Mouse (Mus musculus): Measurements from ENCODE around the gene Taok3. TPM values are rescaled to one million over a fixed set of nuclear protein-coding genes. Genes with fewer than 3 reads are reported as not detected.

Gene Taok3
- polyA plus RNA-seq, 2 experiments: 7.4 to 14.3 TPM

DNA sequence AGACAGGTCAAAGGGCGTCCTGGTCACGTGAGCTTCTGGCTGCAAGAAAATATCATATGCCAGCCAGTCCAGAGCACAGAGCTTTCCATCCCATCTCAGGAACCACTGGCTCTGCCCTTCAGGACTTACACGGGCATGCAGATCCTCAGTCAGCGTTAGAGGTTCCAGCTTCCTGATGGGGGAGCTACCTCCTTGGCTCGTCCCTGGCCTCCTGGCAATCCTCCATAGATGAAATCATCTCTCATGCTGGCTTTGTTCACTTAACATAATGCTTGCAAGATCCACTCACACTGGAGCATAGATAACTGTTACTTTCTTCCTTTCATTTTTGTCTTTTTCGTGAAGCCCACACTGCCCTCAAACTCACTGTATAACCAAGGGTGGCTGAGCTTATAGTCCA is 72.1 kb downstream of the Taok3 start:
- Histone ChIP-seq H3K27me3 (ENCODE audit: control insufficient read depth, insufficient read depth, low read length) (no peaks in the 10 kb centered on the region), H3K36me3 (ENCODE audit: control insufficient read depth, insufficient read depth, low read length) (no peaks in the 10 kb centered on the region), H3K9me3 (ENCODE audit: control insufficient read depth, low read length) (no peaks in the 10 kb centered on the region), H3K27ac (replicated peaks; ENCODE audit: low read depth, low read length) (no peak overlapping the region), H3K4me1 (ENCODE audit: control insufficient read depth, insufficient read depth, low read length) (no peaks in the 10 kb centered on the region), H3K4me3 (replicated peaks; ENCODE audit: low read length) (no peak overlapping the region), H3K9ac (ENCODE audit: low read depth, low read length, severe bottlenecking) (no peak overlapping the region), H3K4me2 (replicated peaks; ENCODE audit: low read depth, low read length, severe bottlenecking) (no peak overlapping the region)
- ATAC-seq (ENCODE audit: low FRiP score, low read depth): no peak
- 88% methylated on average over 6 of the region's 6 CpGs for WGBS
- DNase-seq (ENCODE audit: low spot score): no peak
- no peak for TF ChIP-seq POLR2A (IDR thresholded peaks at IDR 0.05; ENCODE audit: borderline replicate concordance, extremely low read depth, insufficient read depth, insufficient read length)

DNA sequence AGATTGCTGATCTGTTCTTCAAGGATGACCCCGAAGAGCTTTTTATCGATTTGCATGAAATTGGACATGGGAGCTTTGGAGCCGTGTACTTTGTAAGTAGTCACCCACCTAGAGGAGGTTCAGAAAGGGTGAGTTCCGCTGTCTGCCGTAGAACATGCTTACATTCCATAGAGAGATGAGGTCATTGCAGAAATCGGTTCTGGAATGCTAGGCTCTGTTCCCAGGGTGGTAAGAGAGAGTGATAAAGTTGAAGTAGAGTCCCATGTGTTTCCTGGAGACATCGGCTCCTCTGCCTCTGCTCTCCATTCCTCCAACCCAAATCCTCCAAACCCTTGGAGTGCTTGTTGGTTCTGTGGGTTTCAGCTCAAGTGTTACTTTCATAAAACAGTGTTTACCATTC is 73.8 kb downstream of the Taok3 start:
- no peak overlapping the region for H3K9ac ChIP-seq (ENCODE audit: low read depth, low read length, severe bottlenecking)
- no peak for DNase-seq (ENCODE audit: low spot score)

DNA sequence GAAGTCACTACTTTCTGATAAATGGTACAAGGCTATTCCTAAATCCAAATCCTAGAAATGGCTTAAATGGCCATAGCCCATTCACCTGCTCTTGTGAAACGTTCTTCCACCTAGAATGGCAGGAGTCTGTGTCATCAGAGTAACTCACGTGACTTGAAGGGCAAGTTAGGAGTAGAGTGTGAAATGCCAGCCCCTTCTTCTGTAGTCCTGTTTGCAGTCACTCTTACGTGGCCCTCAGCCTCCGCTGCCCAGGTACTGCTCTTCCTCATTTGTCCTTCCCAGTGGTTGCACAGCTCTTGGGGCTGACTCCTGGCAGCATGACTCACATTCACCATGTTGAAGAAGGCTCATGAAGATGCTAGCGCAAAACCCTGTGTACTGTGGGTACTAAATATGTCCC is 74.7 kb downstream of the Taok3 start:
- H3K27ac ChIP-seq (replicated peaks; ENCODE audit: low read depth, low read length): no peak overlapping the region

More for the DNA sequence above, 73.8 kb downstream of the Taok3 start:
- no peak for ATAC-seq (ENCODE audit: low FRiP score, low read depth)
- 85% methylated on average over 7 of the region's 7 CpGs for WGBS
- Histone ChIP-seq H3K36me3 (ENCODE audit: control insufficient read depth, insufficient read depth, low read length) (no peaks in the 10 kb centered on the region), H3K4me3 (replicated peaks; ENCODE audit: low read length) (no peak overlapping the region), H3K27ac (replicated peaks; ENCODE audit: low read depth, low read length) (no peak overlapping the region), H3K4me1 (ENCODE audit: control insufficient read depth, insufficient read depth, low read length) (no peaks in the 10 kb centered on the region), H3K9me3 (ENCODE audit: control insufficient read depth, low read length) (no peaks in the 10 kb centered on the region), H3K27me3 (ENCODE audit: control insufficient read depth, insufficient read depth, low read length) (no peaks in the 10 kb centered on the region), H3K4me2 (replicated peaks; ENCODE audit: low read depth, low read length, severe bottlenecking) (no peak overlapping the region)
- no peak for TF ChIP-seq POLR2A (IDR thresholded peaks at IDR 0.05; ENCODE audit: borderline replicate concordance, extremely low read depth, insufficient read depth, insufficient read length)

DNA sequence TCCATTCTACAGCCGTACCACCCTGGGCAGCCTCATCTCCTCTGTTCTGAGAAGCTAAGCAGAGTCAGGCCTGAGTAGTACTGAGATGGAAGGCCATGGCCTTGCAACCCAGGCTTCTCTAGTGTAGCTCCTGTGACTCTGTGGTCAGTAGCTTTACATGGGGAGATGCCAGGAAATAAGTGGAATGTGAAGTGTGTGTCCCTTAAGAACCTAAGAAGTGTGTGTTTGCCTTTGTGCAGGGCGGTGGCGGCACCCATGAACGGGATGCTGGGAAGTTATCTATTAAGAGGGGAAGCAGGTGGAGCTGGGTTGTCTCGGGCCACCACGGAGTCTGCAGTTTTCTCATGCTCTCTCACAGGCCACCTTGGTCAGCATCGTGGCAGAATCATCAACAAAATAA is 76.6 kb downstream of the Taok3 start:
- H3K36me3 ChIP-seq (ENCODE audit: control insufficient read depth, insufficient read depth, low read length): no peaks in the 10 kb centered on the region
- no peak for TF ChIP-seq POLR2A (IDR thresholded peaks at IDR 0.05; ENCODE audit: borderline replicate concordance, extremely low read depth, insufficient read depth, insufficient read length)

More for the DNA sequence above, 74.7 kb downstream of the Taok3 start:
- Histone ChIP-seq H3K4me2 (replicated peaks; ENCODE audit: low read depth, low read length, severe bottlenecking) (no peak overlapping the region), H3K9ac (ENCODE audit: low read depth, low read length, severe bottlenecking) (no peak overlapping the region), H3K4me1 (ENCODE audit: control insufficient read depth, insufficient read depth, low read length) (no peaks in the 10 kb centered on the region), H3K27me3 (ENCODE audit: control insufficient read depth, insufficient read depth, low read length) (no peaks in the 10 kb centered on the region), H3K9me3 (ENCODE audit: control insufficient read depth, low read length) (no peaks in the 10 kb centered on the region), H3K36me3 (ENCODE audit: control insufficient read depth, insufficient read depth, low read length) (no peaks in the 10 kb centered on the region), H3K4me3 (replicated peaks; ENCODE audit: low read length) (no peak overlapping the region)
- no peak for ATAC-seq (ENCODE audit: low FRiP score, low read depth)
- DNase-seq (ENCODE audit: low spot score): no peak
- 92% methylated on average over 5 of the region's 5 CpGs for WGBS
- TF ChIP-seq POLR2A (IDR thresholded peaks at IDR 0.05; ENCODE audit: borderline replicate concordance, extremely low read depth, insufficient read depth, insufficient read length): no peak

DNA sequence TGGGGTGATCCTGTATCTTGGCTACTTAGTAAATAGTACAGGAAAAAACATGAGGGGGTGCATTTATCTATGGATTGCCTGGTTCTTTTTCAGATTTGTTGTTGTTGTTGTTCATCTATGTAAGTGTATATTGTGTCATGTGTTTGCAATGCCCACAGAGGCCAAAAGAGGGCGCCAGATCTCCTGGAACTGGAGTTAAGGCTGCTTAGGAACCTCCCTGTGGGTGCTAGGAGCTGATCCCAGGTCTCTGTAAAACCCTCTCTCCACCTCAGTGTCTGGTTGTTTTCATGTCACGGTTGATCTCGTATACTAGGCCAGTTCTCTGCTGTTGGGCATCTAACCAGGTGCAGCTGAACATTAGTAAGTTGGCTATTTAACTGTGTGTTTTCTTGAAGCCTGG is 78.5 kb downstream of the Taok3 start:
- DNase-seq (ENCODE audit: low spot score) (no peak), ATAC-seq (ENCODE audit: low FRiP score, low read depth) (no peak)
- Histone ChIP-seq H3K4me2 (replicated peaks; ENCODE audit: low read depth, low read length, severe bottlenecking) (no peak overlapping the region), H3K9me3 (ENCODE audit: control insufficient read depth, low read length) (no peaks in the 10 kb centered on the region), H3K36me3 (ENCODE audit: control insufficient read depth, insufficient read depth, low read length) (no peaks in the 10 kb centered on the region), H3K4me1 (ENCODE audit: control insufficient read depth, insufficient read depth, low read length) (no peaks in the 10 kb centered on the region), H3K4me3 (replicated peaks; ENCODE audit: low read length) (no peak overlapping the region), H3K27ac (replicated peaks; ENCODE audit: low read depth, low read length) (no peak overlapping the region), H3K27me3 (ENCODE audit: control insufficient read depth, insufficient read depth, low read length) (no peaks in the 10 kb centered on the region), H3K9ac (ENCODE audit: low read depth, low read length, severe bottlenecking) (no peak overlapping the region)
- WGBS: 73% methylated on average over 3 of the region's 3 CpGs
- no peak for TF ChIP-seq POLR2A (IDR thresholded peaks at IDR 0.05; ENCODE audit: borderline replicate concordance, extremely low read depth, insufficient read depth, insufficient read length)

More for the DNA sequence above, 76.6 kb downstream of the Taok3 start:
- ATAC-seq (ENCODE audit: low FRiP score, low read depth) (no peak), DNase-seq (ENCODE audit: low spot score) (no peak)
- WGBS: 95% methylated on average over 7 of the region's 7 CpGs
- Histone ChIP-seq H3K9me3 (ENCODE audit: control insufficient read depth, low read length) (no peaks in the 10 kb centered on the region), H3K9ac (ENCODE audit: low read depth, low read length, severe bottlenecking) (no peak overlapping the region), H3K27ac (replicated peaks; ENCODE audit: low read depth, low read length) (no peak overlapping the region), H3K4me2 (replicated peaks; ENCODE audit: low read depth, low read length, severe bottlenecking) (no peak overlapping the region), H3K4me1 (ENCODE audit: control insufficient read depth, insufficient read depth, low read length) (no peaks in the 10 kb centered on the region), H3K4me3 (replicated peaks; ENCODE audit: low read length) (no peak overlapping the region), H3K27me3 (ENCODE audit: control insufficient read depth, insufficient read depth, low read length) (no peaks in the 10 kb centered on the region)

DNA sequence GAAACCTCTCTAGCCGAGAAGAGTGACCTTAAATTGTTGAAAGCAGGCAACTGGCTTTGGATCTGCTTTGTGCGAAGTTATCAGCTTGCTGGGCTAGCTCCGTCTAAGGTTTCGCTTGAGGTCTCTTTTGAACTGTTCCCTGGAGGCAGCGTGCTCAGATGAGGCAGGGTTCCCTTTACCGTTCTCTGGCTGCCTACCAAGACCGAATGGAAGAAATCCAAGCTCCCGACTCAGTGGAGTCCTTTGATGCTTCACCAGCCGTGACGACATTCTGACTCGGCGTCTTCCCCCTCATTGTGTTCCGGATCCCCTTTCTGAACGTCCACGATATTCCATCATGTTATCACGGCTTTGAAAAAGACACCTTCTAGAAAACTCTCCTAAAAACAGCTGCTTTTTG is 87.4 kb downstream of the Taok3 start:
- Histone ChIP-seq H3K9me3 (ENCODE audit: control insufficient read depth, low read length) (no peaks in the 10 kb centered on the region), H3K4me2 (replicated peaks; ENCODE audit: low read depth, low read length, severe bottlenecking) (no peak overlapping the region), H3K9ac (ENCODE audit: low read depth, low read length, severe bottlenecking) (no peak overlapping the region), H3K27me3 (ENCODE audit: control insufficient read depth, insufficient read depth, low read length) (no peaks in the 10 kb centered on the region), H3K4me1 (ENCODE audit: control insufficient read depth, insufficient read depth, low read length) (no peaks in the 10 kb centered on the region), H3K36me3 (ENCODE audit: control insufficient read depth, insufficient read depth, low read length) (0 out of 2 replicates have a peak, but pooled peaks cover 3% of the 10 kb centered on the region), H3K4me3 (replicated peaks; ENCODE audit: low read length) (no peak overlapping the region), H3K27ac (replicated peaks; ENCODE audit: low read depth, low read length) (no peak overlapping the region)
- TF ChIP-seq POLR2A (IDR thresholded peaks at IDR 0.05; ENCODE audit: borderline replicate concordance, extremely low read depth, insufficient read depth, insufficient read length): no peak
- no peak for ATAC-seq (ENCODE audit: low FRiP score, low read depth)
- WGBS: 84% methylated on average over 16 of the region's 16 CpGs
- no peak for DNase-seq (ENCODE audit: low spot score)
